10 mouse cellular contexts compared by ENCODE assay signal in genomic region chr3:50887002-50887401, GRCm38 (mm10).
DNase-seq lines count a peak whose midpoint lies in the region; ATAC-seq and TF ChIP-seq lines count a peak whose summit lies in the region.
"Had no signal": no experiment of that assay in that cellular context is flagged by ENCODE, and none has a peak within 500 bp of the region (broad histone marks: within the 10 kb centered on the region; RNA-seq: fewer than 3 reads in every experiment).

No protein-coding gene starts in this region.

- no peak overlapping the region for H3K9ac ChIP-seq in embryonic facial prominence, embryonic 13.5 days
- 0 out of 2 replicates have a peak overlapping the region, but pooled peaks have one; percentile 27 for H3K9ac ChIP-seq in stomach, postnatal 0 days (ENCODE audit: low read length)
- no peak overlapping the region for H3K9ac ChIP-seq in hindbrain, embryonic 12.5 days
- H3K9ac ChIP-seq: midbrain, embryonic 15.5 days had no signal

- no peaks in the 10 kb centered on the region for H3K36me3 ChIP-seq in embryonic facial prominence, embryonic 13.5 days
- no peaks in the 10 kb centered on the region for H3K36me3 ChIP-seq in stomach, postnatal 0 days (ENCODE audit: control insufficient read depth, insufficient read depth, low read length)
- H3K36me3 ChIP-seq in hindbrain, embryonic 12.5 days, result no peaks in the 10 kb centered on the region
- H3K36me3 ChIP-seq: midbrain, embryonic 15.5 days had no signal

- no peak for TF ChIP-seq CTCF in stomach, postnatal 0 days (IDR thresholded peaks at IDR 0.05; ENCODE audit: low read depth)

- H3K4me2 ChIP-seq in embryonic facial prominence, embryonic 13.5 days, result no peak overlapping the region
- H3K4me2 ChIP-seq in stomach, postnatal 0 days (replicated peaks; ENCODE audit: low read depth), result peak overlapping the region; percentile 31
- H3K4me2 ChIP-seq in hindbrain, embryonic 12.5 days (replicated peaks), result no peak overlapping the region
- H3K4me2 ChIP-seq: midbrain, embryonic 15.5 days had no signal

- H3K4me1 ChIP-seq in embryonic facial prominence, embryonic 13.5 days, result peaks cover 8% of the 10 kb centered on the region
- no peaks in the 10 kb centered on the region for H3K4me1 ChIP-seq in stomach, postnatal 0 days (replicated peaks; ENCODE audit: control insufficient read depth, insufficient read depth)
- peaks cover 7% of the 10 kb centered on the region for H3K4me1 ChIP-seq in hindbrain, embryonic 12.5 days

- WGBS in embryonic facial prominence, embryonic 13.5 days, result 31% methylated on average over 7 of the region's 7 CpGs
- WGBS in stomach, postnatal 0 days, result 7% methylated on average over 7 of the region's 7 CpGs
- 45% methylated on average over 7 of the region's 7 CpGs for WGBS in hindbrain, embryonic 12.5 days

- H3K4me3 ChIP-seq in embryonic facial prominence, embryonic 13.5 days, result no peak overlapping the region
- no peak overlapping the region for H3K4me3 ChIP-seq in stomach, postnatal 0 days (ENCODE audit: low read depth, low read length)
- no peak overlapping the region for H3K4me3 ChIP-seq in hindbrain, embryonic 12.5 days
- H3K4me3 ChIP-seq: midbrain, embryonic 15.5 days had no signal

- H3K9me3 ChIP-seq in embryonic facial prominence, embryonic 13.5 days, result no peaks in the 10 kb centered on the region
- no peaks in the 10 kb centered on the region for H3K9me3 ChIP-seq in stomach, postnatal 0 days (ENCODE audit: control insufficient read depth, low read length)
- no peaks in the 10 kb centered on the region for H3K9me3 ChIP-seq in hindbrain, embryonic 12.5 days (replicated peaks)
- H3K9me3 ChIP-seq: midbrain, embryonic 15.5 days had no signal

- peak; percentile 34 for DNase-seq in kidney, postnatal 10 days
- no peak for DNase-seq in kidney, adult 8-10 months
- peak; percentile 56 for DNase-seq in stomach, postnatal 0 days (ENCODE audit: low spot score)
- DNase-seq in cerebellum, postnatal 25 days, result no peak
- DNase-seq: adrenal gland, postnatal 36 days had no signal

- no peak for TF ChIP-seq EP300 in stomach, postnatal 0 days (optimal IDR thresholded peaks at IDR 0.05)

- no peaks in the 10 kb centered on the region for H3K27me3 ChIP-seq in embryonic facial prominence, embryonic 13.5 days
- no peaks in the 10 kb centered on the region for H3K27me3 ChIP-seq in stomach, postnatal 0 days (ENCODE audit: control insufficient read depth, insufficient read depth, low read length)
- H3K27me3 ChIP-seq in hindbrain, embryonic 12.5 days, result 0 out of 2 replicates have a peak, but pooled peaks cover 2% of the 10 kb centered on the region
- H3K27me3 ChIP-seq: midbrain, embryonic 15.5 days had no signal

- no peak for ATAC-seq in embryonic facial prominence, embryonic 13.5 days (ENCODE audit: insufficient number of reproducible peaks, insufficient read depth, low FRiP score, low TSS enrichment, low read depth)
- 0 out of 4 replicates have a peak, but pooled peaks have one; percentile 28 to 36 for ATAC-seq in hematopoietic stem cell, adult 5-6 weeks (replicated peaks in 1 of 2; ENCODE audit: insufficient read depth in 1 of 2, low FRiP score in 2 of 2, low TSS enrichment in 1 of 2, low read depth in 1 of 2, poor library complexity in 2 of 2, severe bottlenecking in 2 of 2)
- ATAC-seq in stomach, postnatal 0 days (ENCODE audit: low FRiP score, low TSS enrichment), result 0 out of 2 replicates have a peak, but pooled peaks have one; percentile 61
- ATAC-seq in hindbrain, embryonic 12.5 days (ENCODE audit: low FRiP score), result no peak
- ATAC-seq: inflammation-experienced regulatory T-cells, adult 6 months; midbrain, embryonic 15.5 days had no signal

- H3K27ac ChIP-seq in embryonic facial prominence, embryonic 13.5 days, result peak overlapping the region; percentile 64
- 0 out of 2 replicates have a peak overlapping the region, but pooled peaks have one; percentile 30 for H3K27ac ChIP-seq in stomach, postnatal 0 days (replicated peaks)
- no peak overlapping the region for H3K27ac ChIP-seq in hindbrain, embryonic 12.5 days
- H3K27ac ChIP-seq: midbrain, embryonic 15.5 days had no signal

Comparison
In these comparisons a context has a peak if more than half of its experiments do, and no peak if none do; other contexts are left out.
1. DNase-seq: peak in kidney, postnatal 10 days (single experiment) and stomach, postnatal 0 days (single experiment); none in kidney, adult 8-10 months (0 of 2) and cerebellum, postnatal 25 days (0 of 2).
2. ATAC-seq: peak in hematopoietic stem cell, adult 5-6 weeks (2 of 2) and stomach, postnatal 0 days (single experiment); none in embryonic facial prominence, embryonic 13.5 days (single experiment) and hindbrain, embryonic 12.5 days (single experiment).